Comparison of ENCODE assay signal across 1 mouse cellular context in the genomic region with DNA sequence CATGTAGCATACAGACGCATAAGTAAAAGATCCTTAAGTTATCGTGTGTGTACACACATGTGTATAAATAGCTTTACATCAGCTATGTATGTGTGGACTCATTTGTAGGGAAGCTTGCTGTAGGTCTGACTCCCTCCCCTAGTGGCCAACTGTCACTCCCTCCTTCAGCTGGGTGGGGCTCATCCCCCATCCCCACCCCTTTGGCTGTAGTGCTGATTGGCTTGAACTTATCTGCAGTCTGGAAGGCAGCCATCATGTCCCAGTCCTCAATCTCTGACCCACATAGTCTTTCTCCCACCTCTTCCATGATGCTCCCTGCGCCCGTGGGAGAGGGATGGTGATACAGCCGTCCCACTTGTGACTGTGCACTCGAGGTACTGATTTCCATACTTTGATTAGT.
A peak's percentile ranks its signal among the peaks of the same experiment; 100 is the strongest.
TF ChIP-seq lines count a peak whose summit lies in the region.

No protein-coding gene starts in this region.

TF ChIP-seq in MEL, 35 proteins besides CTCF, POLR2A, EP300 and RAD21:
- peak; percentile 69 for TF ChIP-seq RCOR1 (IDR thresholded peaks at IDR 0.05; ENCODE audit: low read depth, low read length)
- peak; percentile 47 for TF ChIP-seq GATA1 (IDR thresholded peaks at IDR 0.05; ENCODE audit: low read depth, low read length)
- no peak for TF ChIP-seq HCFC1 (IDR thresholded peaks at IDR 0.05; ENCODE audit: low read depth, low read length)
- TF ChIP-seq SMC3 (IDR thresholded peaks at IDR 0.05; ENCODE audit: low read depth, low read length) = no peak
- peak; percentile 55; the same call in 1 of the 2 replicates for TF ChIP-seq SIN3A (IDR thresholded peaks at IDR 0.05; ENCODE audit: low read length)
- TF ChIP-seq MYB (IDR thresholded peaks at IDR 0.05; ENCODE audit: low read depth, low read length) = 0 out of 2 replicates have a peak, but pooled peaks have one; percentile 18
- TF ChIP-seq MXI1 (IDR thresholded peaks at IDR 0.05; ENCODE audit: low read depth, low read length) = 0 out of 2 replicates have a peak, but pooled peaks have one; percentile 47
- peak; percentile 36; the same call in 1 of the 2 replicates for TF ChIP-seq ETS1 (IDR thresholded peaks at IDR 0.05; ENCODE audit: low read depth, low read length)
- peak; percentile 70; the same call in 1 of the 2 replicates for TF ChIP-seq MAZ (IDR thresholded peaks at IDR 0.05; ENCODE audit: low read depth, low read length)
